Mouse (Mus musculus): Measurements from ENCODE around the gene Gm4340.
"Not testable (repeated sequence)": the region's sequence is repeated elsewhere in the genome, so short reads cannot be mapped to it uniquely, and the experiment has no call there.

DNA sequence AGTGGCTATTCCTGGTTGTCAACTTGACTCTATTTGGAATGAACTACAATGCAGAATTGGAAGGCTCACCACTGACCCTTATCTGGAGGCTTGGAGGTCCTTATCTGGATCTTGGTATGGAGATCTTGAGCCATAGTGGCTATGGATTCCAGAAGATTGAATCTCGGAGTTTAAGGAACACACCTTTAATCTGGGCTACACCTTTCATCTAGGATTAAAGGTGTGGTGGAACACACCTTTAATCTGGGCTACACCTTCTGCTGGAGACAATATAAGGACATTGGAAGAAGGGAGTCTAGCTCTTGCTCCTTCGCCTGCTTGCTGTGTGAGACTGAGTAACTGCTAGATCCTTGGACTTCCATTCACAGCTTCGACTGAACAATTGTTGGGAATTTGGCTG is 8.6 kb upstream of the Gm4340 start, which contains the start of gene Gm20765:
- not testable (repeated sequence) for TF ChIP-seq EP300 (IDR thresholded peaks at IDR 0.05; ENCODE audit: insufficient read depth, low read depth, low read length); POLR2A (IDR thresholded peaks at IDR 0.05; ENCODE audit: insufficient read depth, low read length); CTCF (IDR thresholded peaks at IDR 0.05; ENCODE audit: low read depth, low read length)

All from ES-Bruce4 (cell line).